Mouse (Mus musculus): ENCODE measurements around the gene Yipf1.

Gene Yipf1

DNA sequence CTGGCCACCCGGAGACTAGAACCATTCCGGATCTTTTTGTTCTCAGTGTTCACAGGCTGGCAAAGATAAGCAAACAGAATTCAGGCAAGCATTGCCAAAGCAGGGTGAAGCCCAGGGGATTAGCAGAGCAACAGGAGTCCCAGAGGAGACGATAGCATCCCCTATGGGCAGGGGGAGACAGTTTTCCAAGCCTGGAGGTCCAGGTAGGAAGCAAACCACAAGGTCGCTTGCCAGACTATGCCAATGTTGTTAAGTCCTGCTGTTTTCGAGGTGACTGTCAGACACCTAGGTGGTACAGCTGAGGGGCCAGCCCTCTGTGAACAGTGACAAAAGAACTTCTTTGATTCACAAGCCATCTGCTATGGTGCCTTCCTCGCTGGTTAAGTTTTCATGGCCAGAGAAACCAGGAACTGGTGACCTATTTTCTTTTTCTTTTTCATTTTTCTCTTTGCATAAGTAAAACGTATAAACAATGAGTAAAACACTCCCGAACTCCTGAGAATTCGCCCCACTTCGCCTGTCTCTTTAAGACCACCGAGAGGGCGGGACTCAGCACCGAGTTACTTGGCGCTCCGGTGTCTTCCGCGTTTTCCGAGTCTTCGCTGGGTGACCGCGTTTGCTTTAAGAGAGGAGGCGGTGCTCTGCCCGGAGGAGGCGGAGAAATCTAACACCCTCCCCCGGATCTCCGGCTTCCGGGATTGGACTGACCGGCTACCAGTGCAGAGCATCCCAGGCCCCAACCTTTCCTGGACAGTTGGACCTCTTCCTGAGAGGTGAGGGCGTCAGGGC lies at the start of gene Yipf1:
Yipf1 (plus strand) TSS at position 674 of the 789 bp plus-strand sequence.
- peak; percentile 92 for DNase-seq

GRCm38 (mm10) chr4:107273683-107274082 lies 40.5 kb upstream of the Yipf1 start:
- DNase-seq, result no peak

DNA sequence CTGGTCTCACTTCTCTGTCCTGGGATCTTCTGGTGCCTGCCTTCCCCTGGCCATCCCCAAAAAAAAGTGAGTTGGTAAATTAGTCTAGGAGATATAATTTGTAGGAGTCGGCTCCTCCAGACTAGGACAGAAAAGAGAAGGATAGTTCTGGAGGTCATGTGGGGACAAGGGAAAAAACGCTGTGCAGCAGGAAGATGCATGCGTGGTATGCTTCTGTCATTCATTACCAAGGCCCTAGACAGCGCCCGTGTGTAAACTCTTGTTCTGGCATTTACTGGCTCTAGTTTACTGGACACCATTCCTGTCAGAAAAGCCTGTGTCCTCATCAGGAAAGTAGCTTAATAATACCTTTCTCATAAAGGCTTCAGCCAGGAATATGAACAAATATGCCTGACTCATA lies 39.7 kb upstream of the Yipf1 start:
- DNase-seq, result no peak

DNA sequence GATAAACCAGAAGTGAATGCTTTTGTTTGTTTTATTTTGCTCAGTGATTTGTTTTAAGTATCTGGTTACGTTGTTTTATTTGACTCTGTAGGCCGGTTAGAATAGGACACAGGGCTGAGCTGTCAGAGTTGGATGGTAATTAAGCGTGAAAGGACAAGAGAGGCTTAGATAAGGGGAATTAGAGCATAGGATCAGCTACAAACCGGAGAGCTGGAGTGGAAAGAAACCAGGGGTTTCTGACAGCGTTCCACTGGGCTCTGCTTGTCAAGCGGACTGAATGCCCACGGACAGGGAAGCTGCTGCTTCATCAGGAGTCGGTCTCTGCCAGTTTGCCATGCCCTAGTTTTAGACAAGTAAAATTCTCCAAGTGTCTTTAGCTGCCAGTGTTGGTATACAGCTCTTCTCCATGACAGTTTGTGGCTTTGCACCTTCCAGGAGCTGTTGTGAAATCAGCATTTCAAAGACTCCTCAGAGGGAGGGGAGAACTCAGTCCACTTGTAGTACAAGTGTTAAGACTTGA lies 35.9 kb upstream of the Yipf1 start:
- DNase-seq, result no peak

GRCm38 (mm10) chr4:107280843-107281475 lies 33.2 kb upstream of the Yipf1 start:
- DNase-seq, result no peak

- no peak for DNase-seq
These were observed 28.5 kb upstream of the Yipf1 start for GRCm38 (mm10) chr4:107285446-107286200.

DNA sequence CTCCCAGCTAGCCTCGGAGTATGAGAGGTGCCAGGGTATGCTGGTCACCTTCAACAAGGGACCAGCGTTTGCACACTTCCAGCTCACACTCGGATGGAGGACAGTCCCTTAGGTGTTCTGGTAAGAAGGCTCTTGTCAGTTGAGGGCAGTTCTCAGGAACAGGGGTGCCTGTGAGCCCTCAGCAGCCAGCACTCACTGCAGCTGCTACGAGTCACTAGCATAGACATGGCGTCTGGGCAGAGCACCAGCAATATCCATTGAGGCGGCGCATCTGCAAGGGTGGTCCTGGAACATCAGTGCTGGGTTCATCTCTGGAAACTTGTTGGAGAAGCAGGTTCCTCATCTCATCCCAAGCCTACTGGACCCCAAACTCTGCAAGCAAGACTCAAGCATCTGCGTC lies 27.8 kb upstream of the Yipf1 start:
- no peak for DNase-seq

GRCm38 (mm10) chr4:107287517-107287916 lies 26.6 kb upstream of the Yipf1 start:
- no peak for DNase-seq

GRCm38 (mm10) chr4:107291611-107292272 lies 22.4 kb upstream of the Yipf1 start:
- no peak for DNase-seq

DNA sequence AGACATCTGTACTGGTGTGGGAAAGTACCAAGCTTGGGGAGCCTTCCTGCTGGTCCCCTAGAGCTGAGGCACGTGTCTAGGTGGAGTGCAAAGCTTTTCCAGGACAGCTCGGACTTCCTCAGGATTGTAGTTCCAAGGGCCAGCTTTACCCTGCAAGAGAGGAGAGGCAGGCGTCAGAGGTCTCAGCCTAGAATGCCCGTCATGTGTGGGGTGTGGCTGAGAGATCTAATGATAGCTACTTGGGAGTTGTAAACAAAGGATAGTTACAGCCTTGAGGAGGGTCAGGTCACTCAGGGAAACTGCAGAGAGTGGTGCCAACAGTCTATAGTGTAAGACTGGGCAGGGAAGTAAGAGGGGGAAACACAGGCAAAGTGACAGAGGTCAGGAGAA lies 21.9 kb upstream of the Yipf1 start:
- DNase-seq, result no peak

DNA sequence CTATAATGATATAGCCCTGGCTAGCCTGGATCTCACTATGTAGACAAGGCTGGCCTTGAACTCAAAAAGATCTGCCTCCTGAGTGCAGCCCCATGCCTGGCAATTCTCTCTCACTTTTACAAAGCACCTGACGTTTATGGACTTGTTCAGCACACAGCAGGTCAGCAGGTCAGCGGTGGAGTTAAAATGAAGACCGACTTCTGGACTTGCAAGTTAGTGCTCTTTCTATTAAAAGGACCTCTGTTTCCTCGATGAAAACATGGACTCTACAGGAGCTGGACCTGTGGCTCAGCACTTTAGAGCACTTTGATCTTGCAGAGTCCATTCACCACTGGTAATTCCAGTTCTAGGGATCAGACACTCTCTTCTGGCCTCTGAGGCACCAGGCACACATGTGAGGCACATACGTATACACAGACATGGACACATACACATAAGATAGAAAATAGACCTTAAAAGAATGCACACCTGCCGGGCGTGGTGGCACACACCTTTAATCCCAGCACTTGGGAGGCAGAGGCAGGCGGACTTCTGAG lies 16.0 kb upstream of the Yipf1 start:
- DNase-seq, result no peak

- DNase-seq, result no peak
These were observed 14.3 kb upstream of the Yipf1 start for GRCm38 (mm10) chr4:107299779-107300340.

DNA sequence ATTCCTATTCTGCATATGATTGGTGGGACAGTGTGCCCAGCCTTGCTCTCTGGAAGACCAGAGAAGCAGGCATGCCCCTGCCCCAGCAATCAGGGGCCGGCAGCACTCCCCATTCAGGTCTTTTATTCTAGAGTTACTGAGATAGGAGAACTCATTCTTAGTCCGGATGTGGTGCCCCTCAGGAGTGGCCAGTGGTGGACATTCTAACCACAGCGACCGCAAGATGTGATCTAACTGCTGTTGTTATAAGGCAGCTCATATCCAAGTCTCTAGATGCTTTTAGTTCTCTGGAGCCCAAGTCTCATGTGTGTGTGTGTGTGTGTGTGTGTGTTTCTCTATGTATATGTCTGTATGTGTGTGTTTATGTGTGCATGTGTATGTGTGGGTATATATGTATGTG lies 13.8 kb upstream of the Yipf1 start:
- no peak for DNase-seq

DNA sequence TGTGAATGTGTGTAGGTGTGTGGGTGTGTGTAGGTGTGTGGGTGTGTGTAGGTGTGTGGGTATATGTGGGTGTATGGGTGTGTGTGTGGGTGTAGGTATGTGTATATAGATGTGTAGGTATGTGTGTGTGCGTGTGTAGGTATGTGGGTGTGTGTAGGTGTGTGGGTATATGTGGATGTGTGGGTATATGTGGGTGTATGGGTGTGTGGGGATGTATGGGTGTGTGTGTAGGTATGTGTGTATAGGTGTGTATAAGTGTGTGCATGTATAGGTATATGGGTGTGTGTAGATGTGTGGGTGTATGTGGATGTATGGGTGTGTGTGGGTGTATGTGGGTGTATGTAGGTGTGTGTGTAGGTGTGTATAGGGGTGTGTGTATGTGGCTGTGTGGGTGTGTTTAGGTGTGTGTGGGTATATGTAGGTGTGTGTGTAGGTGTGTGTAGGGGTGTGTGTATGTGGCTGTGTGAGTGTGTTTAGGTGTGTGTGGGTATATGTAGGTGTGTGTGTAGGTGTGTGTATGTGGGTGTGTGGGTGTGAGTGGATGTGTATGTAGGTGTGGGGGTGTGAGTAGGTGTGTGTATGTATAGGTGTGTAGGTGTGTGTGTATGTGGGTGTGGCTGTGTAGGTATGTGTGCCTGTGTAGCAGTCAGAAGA lies 13.1 kb upstream of the Yipf1 start:
- no peak for DNase-seq

- no peak for DNase-seq
These were observed 11.9 kb upstream of the Yipf1 start for GRCm38 (mm10) chr4:107302221-107302620.

DNA sequence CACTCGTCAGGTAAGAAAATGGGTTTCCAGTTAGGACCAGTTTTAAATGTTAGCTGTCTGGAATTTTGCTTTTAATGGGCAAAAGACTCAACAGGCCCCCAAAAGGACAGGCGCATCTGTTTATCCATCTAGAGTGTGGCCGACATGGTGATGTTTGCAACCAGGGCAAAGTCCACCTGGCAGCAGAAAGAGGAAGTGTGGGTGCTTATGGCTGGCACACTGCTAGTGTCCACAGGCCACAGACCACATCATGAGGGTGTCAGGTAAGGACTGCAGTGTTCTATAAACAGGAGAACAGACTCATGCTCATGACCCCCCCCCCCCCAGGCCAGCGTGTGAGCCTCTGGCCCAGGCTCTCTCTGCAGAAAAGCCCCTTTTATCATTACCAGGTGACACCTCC lies 11.3 kb upstream of the Yipf1 start:
- DNase-seq, result no peak

GRCm38 (mm10) chr4:107303531-107303930 lies 10.6 kb upstream of the Yipf1 start:
- DNase-seq, result no peak

DNA sequence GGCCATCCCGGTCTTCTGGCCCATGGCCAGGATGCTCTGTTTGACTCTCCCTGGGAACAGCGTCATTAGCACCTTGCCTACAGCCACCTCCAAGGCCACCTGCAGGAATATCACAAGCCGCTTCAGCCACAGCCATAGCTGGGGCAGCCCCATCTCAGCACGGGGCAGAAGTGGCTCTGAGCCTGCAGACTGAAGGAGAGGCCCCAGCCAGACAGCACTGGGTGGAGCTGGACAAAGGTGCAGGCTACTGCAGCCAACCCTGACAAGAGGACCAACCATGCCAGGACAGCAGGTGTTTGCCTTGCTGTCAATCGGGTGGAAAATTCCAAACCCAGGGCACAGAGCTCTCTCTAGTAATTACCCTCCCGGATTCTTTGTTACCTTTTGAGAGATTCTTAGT lies 7.2 kb upstream of the Yipf1 start, which contains the start of gene Dio1:
Dio1 (minus strand) TSS at position 204 of the 400 bp plus-strand sequence.
- DNase-seq, result peak; percentile 86

DNA sequence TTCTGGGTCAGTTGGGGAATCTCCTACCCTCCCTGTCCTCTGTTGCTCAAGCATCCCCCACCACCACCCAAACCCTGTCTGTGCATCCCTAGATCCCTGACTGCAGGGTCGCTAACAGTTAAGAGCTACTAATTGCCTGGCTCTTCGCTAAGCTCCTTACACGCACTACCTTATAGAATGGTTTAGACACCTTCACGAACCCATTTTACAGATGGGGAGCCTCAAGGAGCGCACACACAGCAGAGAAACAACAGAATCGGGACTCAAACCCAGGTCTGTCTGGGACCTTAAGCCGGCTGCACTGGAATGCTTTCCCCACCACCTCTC lies 279 bp downstream of the Yipf1 start:
- no peak for DNase-seq

- DNase-seq, result no peak
These were observed 4.5 kb downstream of the Yipf1 start for GRCm38 (mm10) chr4:107318646-107319045.

GRCm38 (mm10) chr4:107321041-107321440 lies 6.9 kb downstream of the Yipf1 start:
- no peak for DNase-seq

DNA sequence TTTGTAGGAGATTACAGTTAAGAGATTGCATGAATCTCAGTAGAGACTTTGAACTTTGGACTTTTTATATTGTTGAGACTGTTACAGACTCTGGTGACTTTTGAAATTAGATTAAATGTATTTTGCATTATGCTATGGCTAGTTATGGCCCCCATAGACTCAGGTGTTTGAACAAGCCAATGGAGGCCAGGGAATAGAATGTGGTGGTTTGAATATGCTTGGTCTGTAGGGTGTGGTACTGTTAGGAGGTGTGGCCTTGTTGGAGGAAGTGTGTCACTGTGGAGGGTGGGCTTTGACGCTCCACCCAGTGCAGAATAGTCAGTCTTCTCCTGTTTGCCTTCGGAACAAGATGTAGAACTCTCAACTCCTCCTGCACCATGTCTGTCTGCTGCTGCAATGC lies 8.9 kb downstream of the Yipf1 start:
- no peak for DNase-seq
